Mouse (Mus musculus) liver, adult 2 months (tissue): ENCODE data around the gene Fgd1. TPM values are rescaled to one million over a fixed set of nuclear protein-coding genes. Genes with fewer than 3 reads are reported as not detected.

Source experiments
- DNase-seq: peaks from one replicate; pipeline ENCODE4 v3.0.0-alpha.2; 2011; ENCODE audit warnings: low read depth, low spot score; ENCODE audit errors: extremely low read depth
- H3K27ac ChIP-seq: fragments of 200-500 bp; replicated peaks from 2 replicates; pipeline ENCODE4 v1.5.1; 2012; ENCODE audit warnings: low read depth, mild to moderate bottlenecking, control low read depth, inconsistent platforms, low read length; ENCODE audit not compliant: insufficient read depth
- H3K27me3 ChIP-seq: fragments of 200-500 bp; 2 replicates; pipeline ENCODE4 v1.6.1; 2012; ENCODE audit warnings: mild to moderate bottlenecking, moderate library complexity, low read length, inconsistent platforms; ENCODE audit not compliant: control insufficient read depth, insufficient read depth
- H3K36me3 ChIP-seq: fragments of 200-500 bp; 2 replicates; pipeline ENCODE4 v1.6.1; 2012; ENCODE audit warnings: low read length, inconsistent platforms; ENCODE audit not compliant: control insufficient read depth, insufficient read depth
- H3K4me1 ChIP-seq: fragments of 200-500 bp; 2 replicates; pipeline ENCODE4 v1.6.1; 2011; ENCODE audit warnings: low read length; ENCODE audit not compliant: control insufficient read depth, insufficient read depth
- H3K4me3 ChIP-seq: fragments of 200-500 bp; 2 replicates; pipeline ENCODE4 v1.5.1; 2011; ENCODE audit warnings: low read depth, mild to moderate bottlenecking, control low read depth, low read length, moderate library complexity; ENCODE audit not compliant: insufficient read depth
- H3K79me2 ChIP-seq: fragments of 200-500 bp; 2 replicates; pipeline ENCODE4 v1.6.1; 2012; ENCODE audit warnings: inconsistent platforms, mild to moderate bottlenecking, low read length, moderate library complexity; ENCODE audit not compliant: control insufficient read depth, insufficient read depth
- H3K9ac ChIP-seq: fragments of 200-500 bp; 2 replicates; pipeline ENCODE4 v1.6.1; 2012; ENCODE audit warnings: low read depth, mild to moderate bottlenecking, control low read depth, inconsistent platforms, low read length
- CTCF ChIP-seq: fragments of 200-500 bp; IDR thresholded peaks from 2 replicates; pipeline ENCODE4 v1.5.1; 2011; ENCODE audit warnings: low read depth, low read length, control low read depth
- POLR2A ChIP-seq: fragments of 200-500 bp; IDR thresholded peaks from 2 replicates; pipeline ENCODE4 v1.6.1; 2011; ENCODE audit warnings: low read length, control low read depth; ENCODE audit not compliant: insufficient read depth; ENCODE audit errors: extremely low read depth
- WGBS: fragments of 180-500 bp; shearing (Covaris S2); methylation state at CpG from one replicate; pipeline ENCODE4 v1.1.7; 2018; 5-methylcytosine and 5-hydroxymethylcytosine counted together
- polyA plus RNA-seq: library from polyadenylated mRNA; depleted of rRNA; stranded (reverse); fragments of >200 nt; gene quantifications from 2 replicates; pipeline ENCODE4 v1.2.3, GENCODE M21; 2012; rRNA removed
- total RNA-seq: library from RNA; depleted of rRNA; stranded (reverse); fragments of >200 nt; gene quantifications from 2 replicates; pipeline ENCODE4 v1.2.3, GENCODE M21; 2014; rRNA removed

Gene Fgd1
- total and polyA plus RNA-seq, 2 experiments: 0.83 to 2.4 TPM

DNA sequence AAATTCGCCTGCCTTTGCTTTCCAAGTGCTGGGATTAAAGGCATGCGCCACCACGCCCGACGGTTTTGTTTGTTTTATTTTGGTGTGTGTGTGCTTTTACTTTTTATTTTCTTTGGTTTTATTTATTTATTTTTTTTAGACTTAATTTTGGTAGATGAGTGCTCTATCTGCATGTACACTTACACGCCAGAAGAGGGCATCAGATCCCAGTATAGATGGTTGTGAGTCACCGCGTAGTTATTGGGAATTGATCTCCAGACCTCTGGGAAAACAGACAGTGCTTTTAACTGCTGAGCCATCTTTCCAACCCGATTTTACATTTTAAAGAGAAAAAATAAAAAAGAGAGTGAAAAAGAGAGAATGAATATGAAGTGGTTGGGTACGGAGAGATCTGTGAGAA, 86.8 kb downstream of the Fgd1 start:
- peak; percentile 29 for DNase-seq
- Histone ChIP-seq H3K36me3 (no peaks in the 10 kb centered on the region), H3K4me1 (no peaks in the 10 kb centered on the region), H3K79me2 (no peaks in the 10 kb centered on the region), H3K27ac (no peak overlapping the region), H3K9ac (no peak overlapping the region), H3K27me3 (no peaks in the 10 kb centered on the region), H3K4me3 (no peak overlapping the region)
- WGBS: 7% methylated on average over 10 of the region's 10 CpGs
- TF ChIP-seq CTCF (no peak), POLR2A (no peak)

Other genes starting within 250 kb of the Fgd1 start
- gene Maged2, start 231.8 kb upstream of the Fgd1 start, total RNA-seq: 8.3 and 8.4 TPM in 2 replicates
- gene Maged2, start 231.8 kb upstream of the Fgd1 start, polyA plus RNA-seq: 4.0 and 4.8 TPM in 2 replicates
- gene Gnl3l, start 28.8 kb upstream of the Fgd1 start, total RNA-seq: 12.5 and 13.2 TPM in 2 replicates
- gene Gnl3l, start 28.8 kb upstream of the Fgd1 start, polyA plus RNA-seq: 4.1 and 4.3 TPM in 2 replicates
- 6.0 and 6.4 TPM in 2 replicates for gene Tsr2, start 50.4 kb downstream of the Fgd1 start, total RNA-seq
- 3.2 and 3.4 TPM in 2 replicates for gene Tsr2, start 50.4 kb downstream of the Fgd1 start, polyA plus RNA-seq
- gene Wnk3, start 151.9 kb downstream of the Fgd1 start, total RNA-seq: not detected in 2 replicates
- gene Wnk3, start 151.9 kb downstream of the Fgd1 start, polyA plus RNA-seq: not detected in 2 replicates